Mouse (Mus musculus): ENCODE measurements at regions not wholly inside any gene's neighbourhood (a gene's known extent, or its start where the extent isn't known, plus 50 kb on each side); places are given as distances from the start of the nearest gene placed in this dataset.

GRCm38 (mm10) chr4:95207783-95208182 is 155.8 kb upstream of the Jun start:
- Histone ChIP-seq H3K9me3 (no peaks in the 10 kb centered on the region), H3K27me3 (replicated peaks) (no peaks in the 10 kb centered on the region), H3K4me1 (no peaks in the 10 kb centered on the region), H3K27ac (no peak overlapping the region), H3K9ac (no peak overlapping the region), H3K4me2 (no peak overlapping the region), H3K36me3 (no peaks in the 10 kb centered on the region), H3K4me3 (replicated peaks) (no peak overlapping the region)
- WGBS = 79% methylated on average over 5 of the region's 5 CpGs
- ATAC-seq (ENCODE audit: insufficient read depth, low FRiP score, low read depth) = no peak

GRCm38 (mm10) chr4:95208827-95209226 is 156.8 kb upstream of the Jun start:
- H3K4me1 ChIP-seq = no peaks in the 10 kb centered on the region
- no peak overlapping the region for H3K9ac ChIP-seq
- ATAC-seq (ENCODE audit: insufficient read depth, low FRiP score, low read depth) = no peak
- H3K27me3 ChIP-seq (replicated peaks) = no peaks in the 10 kb centered on the region
- H3K4me2 ChIP-seq = no peak overlapping the region
- WGBS = 65% methylated on average over 7 of the region's 7 CpGs
- H3K27ac ChIP-seq = no peak overlapping the region
- H3K9me3 ChIP-seq = no peaks in the 10 kb centered on the region
- no peak overlapping the region for H3K4me3 ChIP-seq (replicated peaks)
- H3K36me3 ChIP-seq = no peaks in the 10 kb centered on the region

GRCm38 (mm10) chr4:95209322-95210119 is 157.5 kb upstream of the Jun start:
- Histone ChIP-seq H3K36me3 (no peaks in the 10 kb centered on the region), H3K9ac (no peak overlapping the region), H3K27ac (no peak overlapping the region), H3K4me1 (no peaks in the 10 kb centered on the region), H3K4me2 (no peak overlapping the region), H3K4me3 (replicated peaks) (no peak overlapping the region), H3K27me3 (replicated peaks) (no peaks in the 10 kb centered on the region), H3K9me3 (no peaks in the 10 kb centered on the region)
- 89% methylated on average over 3 of the region's 3 CpGs for WGBS
- no peak for ATAC-seq (ENCODE audit: insufficient read depth, low FRiP score, low read depth)

GRCm38 (mm10) chr4:95212561-95212960 is 160.5 kb upstream of the Jun start:
- H3K27ac ChIP-seq = no peak overlapping the region
- no peaks in the 10 kb centered on the region for H3K36me3 ChIP-seq
- H3K4me3 ChIP-seq (replicated peaks) = no peak overlapping the region
- H3K27me3 ChIP-seq (replicated peaks) = no peaks in the 10 kb centered on the region
- H3K4me2 ChIP-seq = no peak overlapping the region
- 68% methylated on average over 2 of the region's 2 CpGs for WGBS
- no peaks in the 10 kb centered on the region for H3K4me1 ChIP-seq
- H3K9ac ChIP-seq = no peak overlapping the region
- H3K9me3 ChIP-seq = no peaks in the 10 kb centered on the region
- no peak for ATAC-seq (ENCODE audit: insufficient read depth, low FRiP score, low read depth)

- H3K27ac ChIP-seq = no peak overlapping the region
- H3K4me1 ChIP-seq = no peaks in the 10 kb centered on the region
- H3K27me3 ChIP-seq (replicated peaks) = no peaks in the 10 kb centered on the region
- H3K36me3 ChIP-seq = no peaks in the 10 kb centered on the region
- H3K4me2 ChIP-seq = no peak overlapping the region
- ATAC-seq (ENCODE audit: insufficient read depth, low FRiP score, low read depth) = no peak
- H3K4me3 ChIP-seq (replicated peaks) = no peak overlapping the region
- no peaks in the 10 kb centered on the region for H3K9me3 ChIP-seq
- 85% methylated on average over 3 of the region's 3 CpGs for WGBS
- H3K9ac ChIP-seq = no peak overlapping the region
Measured at GRCm38 (mm10) chr4:95213026-95213425, 161.0 kb upstream of the Jun start.

GRCm38 (mm10) chr4:95214026-95214425 is 162.0 kb upstream of the Jun start:
- no peaks in the 10 kb centered on the region for H3K4me1 ChIP-seq
- no peaks in the 10 kb centered on the region for H3K9me3 ChIP-seq
- no peak for ATAC-seq (ENCODE audit: insufficient read depth, low FRiP score, low read depth)
- H3K36me3 ChIP-seq = no peaks in the 10 kb centered on the region
- H3K27me3 ChIP-seq (replicated peaks) = no peaks in the 10 kb centered on the region
- H3K27ac ChIP-seq = no peak overlapping the region
- H3K4me2 ChIP-seq = no peak overlapping the region
- WGBS = 94% methylated on average over 2 of the region's 2 CpGs
- H3K9ac ChIP-seq = no peak overlapping the region
- no peak overlapping the region for H3K4me3 ChIP-seq (replicated peaks)

GRCm38 (mm10) chr4:95215187-95215586 is 163.2 kb upstream of the Jun start:
- H3K9ac ChIP-seq = no peak overlapping the region
- H3K36me3 ChIP-seq = no peaks in the 10 kb centered on the region
- no peaks in the 10 kb centered on the region for H3K27me3 ChIP-seq (replicated peaks)
- 81% methylated on average over 7 of the region's 7 CpGs for WGBS
- H3K4me1 ChIP-seq = no peaks in the 10 kb centered on the region
- no peak overlapping the region for H3K4me3 ChIP-seq (replicated peaks)
- H3K9me3 ChIP-seq = no peaks in the 10 kb centered on the region
- no peak overlapping the region for H3K4me2 ChIP-seq
- H3K27ac ChIP-seq = no peak overlapping the region
- ATAC-seq (ENCODE audit: insufficient read depth, low FRiP score, low read depth) = no peak

GRCm38 (mm10) chr4:95230461-95230860 is 178.4 kb upstream of the Jun start:
- no peaks in the 10 kb centered on the region for H3K4me1 ChIP-seq
- H3K27ac ChIP-seq = no peak overlapping the region
- H3K4me3 ChIP-seq (replicated peaks) = no peak overlapping the region
- no peaks in the 10 kb centered on the region for H3K36me3 ChIP-seq
- no peak overlapping the region for H3K4me2 ChIP-seq
- H3K9ac ChIP-seq = no peak overlapping the region
- WGBS = 60% methylated on average over 1 of the region's 1 CpGs
- H3K9me3 ChIP-seq = no peaks in the 10 kb centered on the region
- H3K27me3 ChIP-seq (replicated peaks) = no peaks in the 10 kb centered on the region
- ATAC-seq (ENCODE audit: insufficient read depth, low FRiP score, low read depth) = no peak

GRCm38 (mm10) chr4:95233034-95233433 is 181.0 kb upstream of the Jun start:
- no peak for ATAC-seq (ENCODE audit: insufficient read depth, low FRiP score, low read depth)
- Histone ChIP-seq H3K27me3 (replicated peaks) (no peaks in the 10 kb centered on the region), H3K4me2 (no peak overlapping the region)

GRCm38 (mm10) chr4:95234030-95234555 is 182.1 kb upstream of the Jun start:
- Histone ChIP-seq H3K27me3 (replicated peaks) (no peaks in the 10 kb centered on the region), H3K4me1 (no peaks in the 10 kb centered on the region), H3K9ac (no peak overlapping the region), H3K36me3 (no peaks in the 10 kb centered on the region), H3K9me3 (no peaks in the 10 kb centered on the region), H3K4me2 (no peak overlapping the region), H3K27ac (no peak overlapping the region), H3K4me3 (replicated peaks) (no peak overlapping the region)
- ATAC-seq (ENCODE audit: insufficient read depth, low FRiP score, low read depth) = no peak
- 67% methylated on average over 2 of the region's 2 CpGs for WGBS

More at GRCm38 (mm10) chr4:95233034-95233433, 181.0 kb upstream of the Jun start:
- Histone ChIP-seq H3K9ac (no peak overlapping the region), H3K36me3 (no peaks in the 10 kb centered on the region), H3K4me3 (replicated peaks) (no peak overlapping the region), H3K4me1 (no peaks in the 10 kb centered on the region), H3K27ac (no peak overlapping the region), H3K9me3 (no peaks in the 10 kb centered on the region)

- 24% methylated on average over 1 of the region's 1 CpGs for WGBS
- H3K27ac ChIP-seq = no peak overlapping the region
- H3K4me3 ChIP-seq (replicated peaks) = no peak overlapping the region
- H3K9ac ChIP-seq = no peak overlapping the region
- ATAC-seq (ENCODE audit: insufficient read depth, low FRiP score, low read depth) = no peak
- H3K4me2 ChIP-seq = no peak overlapping the region
- no peaks in the 10 kb centered on the region for H3K36me3 ChIP-seq
- no peaks in the 10 kb centered on the region for H3K9me3 ChIP-seq
- no peaks in the 10 kb centered on the region for H3K27me3 ChIP-seq (replicated peaks)
- H3K4me1 ChIP-seq = no peaks in the 10 kb centered on the region
Measured at GRCm38 (mm10) chr4:95247977-95248376, 196.0 kb upstream of the Jun start.

- 83% methylated on average over 4 of the region's 4 CpGs for WGBS
Measured at GRCm38 (mm10) chr4:95249031-95249430, 197.0 kb upstream of the Jun start.

More at GRCm38 (mm10) chr4:95249031-95249430, 197.0 kb upstream of the Jun start:
- Histone ChIP-seq H3K9ac (no peak overlapping the region), H3K9me3 (no peaks in the 10 kb centered on the region), H3K4me1 (no peaks in the 10 kb centered on the region), H3K27ac (no peak overlapping the region), H3K36me3 (no peaks in the 10 kb centered on the region), H3K4me2 (no peak overlapping the region), H3K27me3 (replicated peaks) (no peaks in the 10 kb centered on the region), H3K4me3 (replicated peaks) (no peak overlapping the region)
- no peak for ATAC-seq (ENCODE audit: insufficient read depth, low FRiP score, low read depth)

Measured in stomach, embryonic 15.5 days (tissue).